In the genomic region with DNA sequence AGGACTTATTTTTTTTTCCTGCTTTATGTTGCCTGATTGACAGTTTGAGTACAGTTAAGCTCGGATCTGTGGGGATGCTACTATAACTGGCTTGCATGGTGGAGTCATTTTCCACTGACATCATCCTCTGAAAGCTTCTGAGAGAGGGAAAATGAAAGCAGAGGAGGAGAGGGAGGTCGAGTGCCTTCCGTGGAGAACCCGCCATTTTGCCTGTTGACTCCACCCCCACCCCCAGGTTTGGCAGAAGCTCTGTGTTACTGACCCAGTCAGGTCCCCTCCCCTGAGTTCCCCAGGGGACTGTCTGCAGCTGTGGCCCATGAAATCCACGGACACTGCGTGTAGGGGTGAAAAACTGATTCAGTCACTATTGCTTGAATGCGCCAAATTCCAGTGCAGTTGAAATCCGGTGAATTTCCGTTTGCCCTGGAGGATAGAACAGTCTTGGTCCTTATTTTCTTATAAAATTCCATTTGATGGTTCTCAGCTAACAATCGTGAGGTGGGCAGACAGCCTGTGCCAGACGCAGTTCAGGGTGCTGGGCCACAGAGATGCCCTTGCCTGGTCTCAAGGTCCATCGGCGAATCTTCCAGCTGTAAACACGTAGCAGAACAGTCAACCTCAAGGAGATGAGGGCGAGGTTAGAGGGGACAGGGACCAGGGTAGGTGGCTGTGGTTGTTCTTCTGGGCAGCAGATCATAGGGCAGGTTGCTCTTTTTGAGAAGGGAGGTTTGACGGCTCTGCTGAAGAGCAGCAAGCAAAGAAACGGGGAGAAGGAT, we compare ENCODE assay signal across 8 mouse cellular contexts. TPM values are rescaled to one million over a fixed set of nuclear protein-coding genes. Genes with fewer than 3 reads are reported as not detected.
A peak's percentile ranks its signal among the peaks of the same experiment; 100 is the strongest.
DNase-seq lines count a peak whose midpoint lies in the region; ATAC-seq lines count a peak whose summit lies in the region.

No protein-coding gene starts in this region.

- WGBS in hindbrain, embryonic 12.5 days = 76% methylated on average over 17 of the region's 17 CpGs
- 83% methylated on average over 17 of the region's 17 CpGs for WGBS in hindbrain, embryonic 11.5 days

- H3K9me3 ChIP-seq in hindbrain, embryonic 12.5 days (replicated peaks) = no peaks in the 10 kb centered on the region
- no peaks in the 10 kb centered on the region for H3K9me3 ChIP-seq in hindbrain, embryonic 11.5 days (ENCODE audit: control insufficient read depth, low read length)

- intact Hi-C loops in gastrocnemius, postnatal 36 days (cut with DNase I) = loop anchor here (1.0 kb wide), 1 partner anchor 16 kb away; no protein-coding TSS in a partner anchor

- peak overlapping the region; percentile 7; the same call in 1 of the 2 replicates for H3K27ac ChIP-seq in hindbrain, embryonic 12.5 days
- H3K27ac ChIP-seq in hindbrain, embryonic 11.5 days (ENCODE audit: low read depth, low read length) = no peak overlapping the region

- H3K4me3 ChIP-seq in hindbrain, embryonic 12.5 days = no peak overlapping the region
- no peak overlapping the region for H3K4me3 ChIP-seq in hindbrain, embryonic 11.5 days (ENCODE audit: low read depth, low read length)

- no peak overlapping the region for H3K9ac ChIP-seq in hindbrain, embryonic 12.5 days
- no peak overlapping the region for H3K9ac ChIP-seq in hindbrain, embryonic 11.5 days (ENCODE audit: low read depth, low read length)

- ATAC-seq in hindbrain, embryonic 12.5 days (ENCODE audit: low FRiP score) = no peak
- ATAC-seq in hindbrain, embryonic 11.5 days (ENCODE audit: low FRiP score) = no peak

- no peak for DNase-seq in hindbrain, embryonic 11.5 days (ENCODE audit: low spot score)
- peak; percentile 70 for DNase-seq in MN1 (ENCODE audit: low spot score)
- peak; percentile 43 to 61 for DNase-seq in gastrocnemius, postnatal 36 days
- DNase-seq in kidney, postnatal 25 days = peak; percentile 44 to 64
- no peak for DNase-seq in B cell, adult 2 months
- no peak for DNase-seq in frontal cortex, adult 2 months (ENCODE audit: extremely low spot score in 1 of 2, low spot score in 1 of 2)
- no peak for DNase-seq in ovary, postnatal 14 days (ENCODE audit: low spot score)

- H3K4me1 ChIP-seq in hindbrain, embryonic 12.5 days = peaks cover 37% of the 10 kb centered on the region
- H3K4me1 ChIP-seq in hindbrain, embryonic 11.5 days (replicated peaks; ENCODE audit: control insufficient read depth, insufficient read depth, low read length) = no peaks in the 10 kb centered on the region

- no peak overlapping the region for H3K4me2 ChIP-seq in hindbrain, embryonic 12.5 days (replicated peaks)
- H3K4me2 ChIP-seq in hindbrain, embryonic 11.5 days (replicated peaks; ENCODE audit: low read depth, low read length) = no peak overlapping the region

- no peaks in the 10 kb centered on the region for H3K27me3 ChIP-seq in hindbrain, embryonic 12.5 days
- H3K27me3 ChIP-seq in hindbrain, embryonic 11.5 days (ENCODE audit: control insufficient read depth, insufficient read depth, low read length) = no peaks in the 10 kb centered on the region

- no peaks in the 10 kb centered on the region for H3K36me3 ChIP-seq in hindbrain, embryonic 12.5 days
- no peaks in the 10 kb centered on the region for H3K36me3 ChIP-seq in hindbrain, embryonic 11.5 days (ENCODE audit: control insufficient read depth, insufficient read depth, low read length)

RNA-seq across cellular contexts. Expression of gene Mbnl2, which starts 20.9 kb away (rescaled TPM):
- 47.2 and 60.3 TPM in 2 replicates for polyA plus RNA-seq in hindbrain, embryonic 12.5 days (2016; fragmentation: Nextera tagmentation; extraction: Ambion mirVana)
- polyA plus RNA-seq in hindbrain, embryonic 11.5 days (2014; fragmentation: Nextera tagmentation; extraction: Ambion mirVana) = 44.7 and 50.1 TPM in 2 replicates
- 100 to 1,000 TPM; 312 to 318 TPM for total RNA-seq in gastrocnemius, postnatal 36 days (2021)
- 108 and 118 TPM in 2 replicates for polyA plus RNA-seq in frontal cortex, adult 2 months (2012; rRNA removed)

Comparison
In these comparisons a context has a peak if more than half of its experiments do, and no peak if none do; other contexts are left out.
1. DNase-seq: peak in MN1 (single experiment), gastrocnemius, postnatal 36 days (2 of 2) and kidney, postnatal 25 days (2 of 2); none in hindbrain, embryonic 11.5 days (single experiment), B cell, adult 2 months (0 of 2), frontal cortex, adult 2 months (0 of 2) and ovary, postnatal 14 days (single experiment).